Mouse (Mus musculus): ENCODE results near the gene Utp20. TPM values are rescaled to one million over a fixed set of nuclear protein-coding genes. Genes with fewer than 3 reads are reported as not detected.

Utp20 gene
- 13.5 and 15.6 TPM in 2 replicates for polyA plus RNA-seq (2015; fragmentation: Nextera tagmentation; extraction: Ambion mirVana)

DNA sequence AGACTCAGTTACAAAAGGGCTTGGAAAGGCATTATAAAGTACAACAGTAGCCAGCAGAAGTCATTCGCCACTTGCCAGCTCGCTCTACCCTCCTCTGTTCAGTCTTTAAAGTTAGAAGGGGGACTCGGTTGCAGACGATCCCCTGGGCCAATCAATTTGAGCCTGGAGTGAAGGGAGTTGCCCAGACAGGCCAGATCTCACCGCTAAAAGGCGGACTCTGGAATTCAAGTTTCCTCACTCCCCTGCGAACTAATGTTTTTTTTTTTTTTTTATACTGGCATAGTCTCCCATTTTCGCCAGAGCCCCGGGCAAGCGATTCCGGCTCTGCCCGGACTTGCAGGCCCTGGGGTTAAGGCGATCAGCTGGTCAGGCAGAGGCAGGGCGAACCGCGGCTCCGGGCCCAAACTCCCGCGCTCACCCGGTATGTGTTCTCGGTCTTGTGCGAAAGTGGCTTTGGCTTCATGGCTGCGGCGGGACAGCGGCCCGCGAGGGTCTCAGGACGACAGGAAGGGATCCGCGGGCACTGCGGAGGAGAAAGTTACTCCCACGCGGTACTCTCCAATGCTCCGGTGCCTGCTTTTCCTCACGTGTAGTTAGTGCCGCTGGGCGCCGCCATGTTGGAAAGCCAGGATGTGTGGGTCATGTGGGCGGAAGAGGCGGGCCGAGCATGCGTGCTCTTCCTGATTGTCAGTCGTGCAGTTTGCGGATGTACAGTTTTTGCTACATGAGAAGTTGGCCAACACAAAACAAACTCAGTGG is at the start of gene Utp20:
Gene Utp20, minus strand, starts transcription at position 617 of the 759 bp plus-strand sequence.
- H3K27me3 ChIP-seq = no peaks in the 10 kb centered on the region
- peak; percentile 97 for ATAC-seq (ENCODE audit: borderline replicate concordance, extremely low read depth, low FRiP score, low TSS enrichment)
- H3K4me2 ChIP-seq = peak within 1 kb of the TSS; percentile 74
- H3K9me3 ChIP-seq = no peaks in the 10 kb centered on the region
- H3K27ac ChIP-seq = no peak within 1 kb of the TSS
- under 1% methylated on average over 44 of the region's 44 CpGs for WGBS
- peaks cover 17% of the 10 kb centered on the region for H3K36me3 ChIP-seq
- H3K9ac ChIP-seq = peak within 1 kb of the TSS; percentile 64
- peak within 1 kb of the TSS; percentile 86 for H3K4me3 ChIP-seq
- H3K4me1 ChIP-seq = 0 out of 2 replicates have a peak, but pooled peaks cover 6% of the 10 kb centered on the region

GRCm38 (mm10) chr10:88874870-88875269 is 48.3 kb upstream of the Utp20 start:
- ATAC-seq (ENCODE audit: borderline replicate concordance, extremely low read depth, low FRiP score, low TSS enrichment) = no peak
- Histone ChIP-seq H3K4me2 (no peak overlapping the region), H3K4me1 (no peaks in the 10 kb centered on the region), H3K4me3 (no peak overlapping the region), H3K9ac (no peak overlapping the region), H3K27ac (no peak overlapping the region), H3K9me3 (no peaks in the 10 kb centered on the region), H3K36me3 (no peaks in the 10 kb centered on the region), H3K27me3 (no peaks in the 10 kb centered on the region)
- WGBS = 67% methylated on average over 5 of the region's 5 CpGs

DNA sequence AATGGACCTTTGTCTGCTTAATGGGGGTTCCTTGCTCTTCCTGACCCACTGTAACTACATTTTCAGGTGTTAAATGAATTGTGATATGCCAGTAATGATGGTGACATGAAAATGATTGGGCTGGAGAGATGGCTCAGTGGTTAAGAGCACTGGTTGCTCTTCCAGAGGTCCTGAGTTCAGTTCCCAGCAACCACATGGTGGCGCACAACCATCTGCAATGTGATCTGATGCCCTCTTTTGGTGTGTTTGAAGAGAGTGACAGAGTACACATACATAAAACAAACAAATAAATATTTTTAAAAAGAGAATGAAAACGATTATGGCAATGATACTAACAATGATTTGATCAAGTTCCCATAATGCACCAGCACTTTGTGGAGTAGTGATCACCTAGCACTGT is 39.4 kb upstream of the Utp20 start:
- no peak overlapping the region for H3K4me2 ChIP-seq
- no peak for ATAC-seq (ENCODE audit: borderline replicate concordance, extremely low read depth, low FRiP score, low TSS enrichment)
- H3K27me3 ChIP-seq = no peaks in the 10 kb centered on the region
- no peak overlapping the region for H3K9ac ChIP-seq
- no peaks in the 10 kb centered on the region for H3K9me3 ChIP-seq
- no peaks in the 10 kb centered on the region for H3K36me3 ChIP-seq
- H3K27ac ChIP-seq = no peak overlapping the region
- no peaks in the 10 kb centered on the region for H3K4me1 ChIP-seq
- WGBS = 56% methylated on average over 2 of the region's 2 CpGs
- H3K4me3 ChIP-seq = no peak overlapping the region

DNA sequence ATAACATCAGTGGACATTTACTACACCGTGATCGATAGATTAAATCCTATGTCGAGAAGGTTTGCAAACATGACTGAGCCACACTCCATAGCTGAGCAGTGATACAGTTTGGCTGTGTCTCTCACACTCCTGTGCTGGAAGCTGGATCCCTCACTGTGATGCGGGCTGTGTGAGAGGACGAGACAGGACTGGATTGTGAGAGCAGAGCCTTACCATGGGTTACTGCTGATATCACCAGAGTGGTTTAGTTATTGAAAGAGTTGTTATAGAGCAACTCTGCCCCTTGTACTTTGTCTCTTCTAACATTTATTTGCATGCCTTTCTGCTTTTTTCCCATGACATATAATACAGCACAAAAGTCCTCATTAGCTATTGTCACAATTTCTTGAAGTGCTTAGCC is 35.7 kb upstream of the Utp20 start:
- no peak overlapping the region for H3K27ac ChIP-seq
- H3K36me3 ChIP-seq = no peaks in the 10 kb centered on the region
- H3K27me3 ChIP-seq = no peaks in the 10 kb centered on the region
- no peak overlapping the region for H3K4me3 ChIP-seq
- ATAC-seq (ENCODE audit: borderline replicate concordance, extremely low read depth, low FRiP score, low TSS enrichment) = no peak
- WGBS = 80% methylated on average over 5 of the region's 5 CpGs
- no peaks in the 10 kb centered on the region for H3K9me3 ChIP-seq
- H3K9ac ChIP-seq = no peak overlapping the region
- no peak overlapping the region for H3K4me2 ChIP-seq
- no peaks in the 10 kb centered on the region for H3K4me1 ChIP-seq

DNA sequence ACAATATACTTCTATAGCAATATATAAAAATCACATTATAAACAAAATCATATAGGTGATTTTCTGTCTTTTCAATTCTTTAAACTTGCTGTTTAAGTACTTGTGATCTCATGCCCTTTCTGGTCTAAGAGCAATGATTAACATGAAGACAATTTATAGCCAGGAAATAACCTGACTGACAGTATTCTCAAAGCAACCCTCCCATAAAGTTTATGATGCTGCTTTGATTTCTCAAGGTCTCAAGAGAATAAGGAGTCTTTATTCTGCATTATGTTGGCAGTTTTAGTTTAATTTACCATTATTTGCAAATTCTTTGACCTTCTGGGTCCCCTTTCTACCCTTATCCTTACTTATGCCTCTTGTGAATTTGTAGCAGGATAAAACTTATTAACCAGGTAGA is 34.8 kb upstream of the Utp20 start:
- Histone ChIP-seq H3K9me3 (no peaks in the 10 kb centered on the region), H3K27me3 (no peaks in the 10 kb centered on the region), H3K4me1 (no peaks in the 10 kb centered on the region), H3K4me2 (no peak overlapping the region), H3K27ac (no peak overlapping the region), H3K4me3 (no peak overlapping the region), H3K36me3 (no peaks in the 10 kb centered on the region), H3K9ac (no peak overlapping the region)
- ATAC-seq (ENCODE audit: borderline replicate concordance, extremely low read depth, low FRiP score, low TSS enrichment) = no peak

DNA sequence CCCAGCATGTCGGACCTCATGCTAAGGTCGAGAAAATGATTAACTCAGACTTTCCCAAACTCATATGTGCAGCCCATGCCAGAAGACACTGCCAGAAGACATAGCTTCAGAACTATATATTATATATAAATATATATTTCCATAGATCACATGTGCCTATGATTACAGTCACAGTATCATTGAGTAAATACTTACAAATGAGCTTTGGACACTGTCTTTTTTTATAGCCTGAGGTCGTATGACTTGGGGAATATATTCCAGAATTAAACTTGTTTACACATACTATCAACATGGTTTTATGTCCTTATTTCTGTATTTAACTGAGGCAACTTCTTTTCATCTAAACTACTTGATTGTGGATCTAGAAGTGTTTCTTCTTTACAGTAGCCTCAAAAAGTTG is 34.3 kb upstream of the Utp20 start:
- Histone ChIP-seq H3K4me1 (no peaks in the 10 kb centered on the region), H3K4me2 (no peak overlapping the region), H3K27ac (no peak overlapping the region), H3K9me3 (no peaks in the 10 kb centered on the region), H3K9ac (no peak overlapping the region), H3K36me3 (no peaks in the 10 kb centered on the region), H3K27me3 (no peaks in the 10 kb centered on the region), H3K4me3 (no peak overlapping the region)
- WGBS = 61% methylated on average over 3 of the region's 3 CpGs
- ATAC-seq (ENCODE audit: borderline replicate concordance, extremely low read depth, low FRiP score, low TSS enrichment) = no peak

DNA sequence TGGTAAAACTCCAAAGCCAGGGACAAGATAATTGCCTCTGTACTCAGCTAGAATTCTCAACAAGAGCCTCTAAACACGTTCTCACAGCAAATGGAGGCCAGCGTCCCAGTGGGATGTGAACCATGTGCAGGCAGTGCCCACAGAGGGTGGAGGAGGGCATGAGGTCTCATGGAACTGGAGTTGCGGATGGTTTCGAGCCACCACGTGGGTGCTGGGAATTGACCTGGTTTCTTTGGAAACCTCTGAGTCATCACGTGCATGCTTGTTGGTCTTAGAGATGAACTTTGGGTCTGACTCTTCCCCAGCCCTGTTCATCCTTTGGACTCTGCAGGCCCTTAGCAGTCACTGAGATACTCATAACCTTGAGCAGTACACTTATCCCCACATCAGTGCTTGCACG is 26.7 kb upstream of the Utp20 start:
- Histone ChIP-seq H3K27me3 (no peaks in the 10 kb centered on the region), H3K4me1 (no peaks in the 10 kb centered on the region), H3K4me3 (no peak overlapping the region), H3K4me2 (no peak overlapping the region), H3K9ac (no peak overlapping the region), H3K9me3 (no peaks in the 10 kb centered on the region), H3K36me3 (no peaks in the 10 kb centered on the region), H3K27ac (no peak overlapping the region)
- ATAC-seq (ENCODE audit: borderline replicate concordance, extremely low read depth, low FRiP score, low TSS enrichment) = no peak
- WGBS = 79% methylated on average over 7 of the region's 7 CpGs

DNA sequence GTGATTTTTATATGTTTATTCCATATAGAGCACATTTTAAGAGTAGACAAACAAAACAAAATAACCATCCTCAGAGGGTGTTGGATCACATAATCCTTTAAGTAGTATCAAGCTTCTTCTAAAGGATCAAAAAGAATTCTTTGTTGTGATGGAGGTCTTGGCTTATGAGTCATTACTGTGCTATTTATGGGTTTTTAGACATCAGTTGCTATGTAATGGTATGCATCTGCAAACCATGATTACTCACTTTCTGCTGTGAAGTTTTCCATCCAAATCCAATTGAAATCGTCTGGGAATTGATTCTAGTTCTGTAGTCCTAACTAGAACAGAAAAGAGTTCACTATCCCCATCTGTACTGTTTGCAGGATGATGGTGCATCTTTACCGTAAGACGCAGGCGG is 23.4 kb upstream of the Utp20 start:
- Histone ChIP-seq H3K27ac (no peak overlapping the region), H3K9me3 (no peaks in the 10 kb centered on the region), H3K27me3 (no peaks in the 10 kb centered on the region), H3K36me3 (no peaks in the 10 kb centered on the region), H3K4me1 (no peaks in the 10 kb centered on the region), H3K9ac (no peak overlapping the region), H3K4me2 (no peak overlapping the region), H3K4me3 (no peak overlapping the region)
- 80% methylated on average over 4 of the region's 4 CpGs for WGBS
- ATAC-seq (ENCODE audit: borderline replicate concordance, extremely low read depth, low FRiP score, low TSS enrichment) = no peak

DNA sequence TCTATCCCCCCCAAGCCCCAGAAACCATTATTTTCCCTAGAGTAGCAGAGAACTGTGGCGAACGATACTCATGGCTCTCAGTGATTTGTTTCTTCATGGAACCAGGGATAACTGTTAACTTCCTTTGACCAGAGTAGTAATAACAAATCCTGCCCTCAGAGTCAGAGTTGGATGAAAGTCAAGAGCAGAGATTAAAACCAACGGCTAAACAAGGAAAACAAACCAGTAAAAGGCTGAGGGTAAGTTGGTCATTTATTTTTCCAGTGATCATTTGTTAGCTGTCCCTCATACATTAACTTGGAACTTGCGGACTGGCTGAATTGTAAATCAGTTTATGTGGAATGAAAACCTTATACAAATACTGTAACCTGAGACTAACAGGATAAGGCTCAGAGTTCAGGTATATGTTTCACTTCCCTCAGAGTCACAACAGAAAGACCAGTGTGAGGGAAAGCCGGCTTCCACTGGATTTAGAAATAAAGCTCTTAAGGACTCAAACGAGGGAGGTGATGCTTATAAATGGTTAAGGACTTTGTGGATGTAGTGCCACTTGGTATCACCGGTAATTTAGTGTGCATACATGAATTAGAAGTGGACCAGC is 22.4 kb upstream of the Utp20 start:
- Histone ChIP-seq H3K4me2 (no peak overlapping the region), H3K27me3 (no peaks in the 10 kb centered on the region), H3K36me3 (no peaks in the 10 kb centered on the region), H3K9me3 (no peaks in the 10 kb centered on the region), H3K4me3 (no peak overlapping the region), H3K27ac (no peak overlapping the region), H3K9ac (no peak overlapping the region), H3K4me1 (no peaks in the 10 kb centered on the region)
- WGBS = 50% methylated on average over 7 of the region's 7 CpGs
- ATAC-seq (ENCODE audit: borderline replicate concordance, extremely low read depth, low FRiP score, low TSS enrichment) = no peak

GRCm38 (mm10) chr10:88834227-88834626 is 7.6 kb upstream of the Utp20 start:
- ATAC-seq (ENCODE audit: borderline replicate concordance, extremely low read depth, low FRiP score, low TSS enrichment) = no peak
- H3K9me3 ChIP-seq = no peaks in the 10 kb centered on the region
- no peaks in the 10 kb centered on the region for H3K27me3 ChIP-seq
- no peak overlapping the region for H3K4me2 ChIP-seq
- no peaks in the 10 kb centered on the region for H3K4me1 ChIP-seq
- no peaks in the 10 kb centered on the region for H3K36me3 ChIP-seq
- 61% methylated on average over 2 of the region's 2 CpGs for WGBS
- no peak overlapping the region for H3K27ac ChIP-seq
- no peak overlapping the region for H3K9ac ChIP-seq
- H3K4me3 ChIP-seq = no peak overlapping the region

DNA sequence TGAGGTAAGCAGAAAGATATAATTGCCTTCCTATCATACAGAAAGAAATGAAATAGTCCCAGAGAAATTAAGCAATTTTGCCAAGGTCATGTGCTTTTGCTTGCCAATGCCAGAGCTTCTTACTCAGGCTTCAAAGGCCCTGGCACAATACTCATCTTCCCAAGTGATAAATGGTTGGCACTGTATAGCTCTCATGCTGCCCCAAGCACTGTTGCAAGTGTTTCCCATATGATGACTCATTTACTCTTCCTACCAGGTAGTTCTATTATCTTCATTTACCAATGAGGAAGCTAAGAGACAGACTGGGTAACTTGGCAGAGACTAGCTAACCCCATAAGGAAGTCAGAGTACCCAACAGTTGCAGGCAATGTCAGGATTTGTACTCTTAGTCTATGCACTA is 1.8 kb upstream of the Utp20 start:
- Histone ChIP-seq H3K27me3 (no peaks in the 10 kb centered on the region), H3K9ac (no peak overlapping the region), H3K9me3 (no peaks in the 10 kb centered on the region), H3K27ac (no peak overlapping the region), H3K4me2 (no peak overlapping the region), H3K4me1 (0 out of 2 replicates have a peak, but pooled peaks cover 6% of the 10 kb centered on the region), H3K4me3 (no peak overlapping the region), H3K36me3 (peaks cover 7% of the 10 kb centered on the region)
- ATAC-seq (ENCODE audit: borderline replicate concordance, extremely low read depth, low FRiP score, low TSS enrichment) = no peak

DNA sequence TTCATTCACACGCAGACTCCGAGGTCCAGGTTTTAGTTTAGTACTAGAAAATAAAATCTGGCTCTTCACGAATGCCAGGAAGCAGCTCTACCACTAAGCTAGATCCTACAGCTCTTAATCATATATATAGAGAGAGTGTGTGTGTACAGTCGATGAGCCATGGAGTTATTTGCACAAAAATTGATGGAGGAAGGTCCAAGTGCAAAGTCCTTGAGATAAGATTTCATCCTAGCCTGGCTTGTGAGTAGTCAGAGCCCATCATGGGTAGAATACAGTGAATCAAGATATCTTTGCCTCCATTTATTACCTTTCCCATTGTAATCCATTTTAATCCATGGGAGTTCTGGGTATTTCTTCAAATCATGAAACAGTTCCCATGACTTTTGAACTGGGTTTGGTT is 992 bp upstream of the Utp20 start:
- no peak for ATAC-seq (ENCODE audit: borderline replicate concordance, extremely low read depth, low FRiP score, low TSS enrichment)
- no peaks in the 10 kb centered on the region for H3K9me3 ChIP-seq
- 0 out of 2 replicates have a peak, but pooled peaks cover 6% of the 10 kb centered on the region for H3K4me1 ChIP-seq
- H3K27me3 ChIP-seq = no peaks in the 10 kb centered on the region
- no peak overlapping the region for H3K27ac ChIP-seq
- peaks cover 7% of the 10 kb centered on the region for H3K36me3 ChIP-seq
- H3K4me3 ChIP-seq = peak overlapping the region; percentile 86; the same call in 1 of the 2 replicates
- H3K4me2 ChIP-seq = peak overlapping the region; percentile 74
- 88% methylated on average over 4 of the region's 4 CpGs for WGBS
- no peak overlapping the region for H3K9ac ChIP-seq
